Mouse (Mus musculus): ENCODE measurements around the gene Gfod1. TPM values are rescaled to one million over a fixed set of nuclear protein-coding genes. Genes with fewer than 3 reads are reported as not detected.

Gene Gfod1
- polyA plus RNA-seq, 1 experiment from 2014 or later = 0.66 TPM

- Histone ChIP-seq H3K27me3 (ENCODE audit: control insufficient read depth, insufficient read depth, low read length) (no peaks in the 10 kb centered on the region), H3K36me3 (ENCODE audit: control insufficient read depth, insufficient read depth, low read length) (no peaks in the 10 kb centered on the region), H3K4me2 (ENCODE audit: low read depth) (no peak overlapping the region), H3K9ac (ENCODE audit: low read length) (no peak overlapping the region), H3K4me1 (ENCODE audit: control insufficient read depth, insufficient read depth, low read length) (no peaks in the 10 kb centered on the region), H3K9me3 (ENCODE audit: control insufficient read depth, low read length) (no peaks in the 10 kb centered on the region), H3K27ac (ENCODE audit: low read depth, low read length) (no peak overlapping the region), H3K4me3 (ENCODE audit: low read depth, low read length) (no peak overlapping the region)
- 75% methylated on average over 6 of the region's 6 CpGs for WGBS
- ATAC-seq (ENCODE audit: insufficient read depth, low FRiP score, low TSS enrichment) = no peak
- DNase-seq (ENCODE audit: low spot score) = no peak
These were observed 53.3 kb downstream of the Gfod1 start for GRCm38 (mm10) chr13:43250653-43251052.

GRCm38 (mm10) chr13:43250106-43250505, 53.9 kb downstream of the Gfod1 start:
- Histone ChIP-seq H3K4me1 (ENCODE audit: control insufficient read depth, insufficient read depth, low read length) (no peaks in the 10 kb centered on the region), H3K4me3 (ENCODE audit: low read depth, low read length) (no peak overlapping the region), H3K27me3 (ENCODE audit: control insufficient read depth, insufficient read depth, low read length) (no peaks in the 10 kb centered on the region), H3K9me3 (ENCODE audit: control insufficient read depth, low read length) (no peaks in the 10 kb centered on the region), H3K36me3 (ENCODE audit: control insufficient read depth, insufficient read depth, low read length) (no peaks in the 10 kb centered on the region), H3K9ac (ENCODE audit: low read length) (no peak overlapping the region), H3K27ac (ENCODE audit: low read depth, low read length) (no peak overlapping the region), H3K4me2 (ENCODE audit: low read depth) (no peak overlapping the region)
- 85% methylated on average over 9 of the region's 9 CpGs for WGBS
- ATAC-seq (ENCODE audit: insufficient read depth, low FRiP score, low TSS enrichment) = no peak
- DNase-seq (ENCODE audit: low spot score) = no peak

GRCm38 (mm10) chr13:43248381-43248780, 55.6 kb downstream of the Gfod1 start:
- Histone ChIP-seq H3K4me2 (ENCODE audit: low read depth) (no peak overlapping the region), H3K36me3 (ENCODE audit: control insufficient read depth, insufficient read depth, low read length) (no peaks in the 10 kb centered on the region), H3K4me3 (ENCODE audit: low read depth, low read length) (no peak overlapping the region), H3K27ac (ENCODE audit: low read depth, low read length) (no peak overlapping the region), H3K9ac (ENCODE audit: low read length) (no peak overlapping the region), H3K4me1 (ENCODE audit: control insufficient read depth, insufficient read depth, low read length) (no peaks in the 10 kb centered on the region), H3K27me3 (ENCODE audit: control insufficient read depth, insufficient read depth, low read length) (no peaks in the 10 kb centered on the region), H3K9me3 (ENCODE audit: control insufficient read depth, low read length) (no peaks in the 10 kb centered on the region)
- WGBS = 95% methylated on average over 6 of the region's 6 CpGs
- no peak for ATAC-seq (ENCODE audit: insufficient read depth, low FRiP score, low TSS enrichment)
- DNase-seq (ENCODE audit: low spot score) = no peak

GRCm38 (mm10) chr13:43246876-43247275, 57.1 kb downstream of the Gfod1 start:
- Histone ChIP-seq H3K9me3 (ENCODE audit: control insufficient read depth, low read length) (no peaks in the 10 kb centered on the region), H3K9ac (ENCODE audit: low read length) (no peak overlapping the region), H3K4me1 (ENCODE audit: control insufficient read depth, insufficient read depth, low read length) (no peaks in the 10 kb centered on the region), H3K4me3 (ENCODE audit: low read depth, low read length) (no peak overlapping the region), H3K27ac (ENCODE audit: low read depth, low read length) (no peak overlapping the region), H3K4me2 (ENCODE audit: low read depth) (no peak overlapping the region), H3K27me3 (ENCODE audit: control insufficient read depth, insufficient read depth, low read length) (no peaks in the 10 kb centered on the region), H3K36me3 (ENCODE audit: control insufficient read depth, insufficient read depth, low read length) (no peaks in the 10 kb centered on the region)
- WGBS = 92% methylated on average over 4 of the region's 4 CpGs
- DNase-seq (ENCODE audit: low spot score) (no peak), ATAC-seq (ENCODE audit: insufficient read depth, low FRiP score, low TSS enrichment) (no peak)

GRCm38 (mm10) chr13:43243793-43244192, 60.2 kb downstream of the Gfod1 start:
- no peak overlapping the region for H3K9ac ChIP-seq (ENCODE audit: low read length)
- no peak overlapping the region for H3K4me2 ChIP-seq (ENCODE audit: low read depth)
- no peaks in the 10 kb centered on the region for H3K4me1 ChIP-seq (ENCODE audit: control insufficient read depth, insufficient read depth, low read length)
- DNase-seq (ENCODE audit: low spot score) (no peak), ATAC-seq (ENCODE audit: insufficient read depth, low FRiP score, low TSS enrichment) (no peak)
- H3K9me3 ChIP-seq (ENCODE audit: control insufficient read depth, low read length) = no peaks in the 10 kb centered on the region
- H3K27me3 ChIP-seq (ENCODE audit: control insufficient read depth, insufficient read depth, low read length) = no peaks in the 10 kb centered on the region
- WGBS = 52% methylated on average over 7 of the region's 7 CpGs
- no peak overlapping the region for H3K27ac ChIP-seq (ENCODE audit: low read depth, low read length)
- no peak overlapping the region for H3K4me3 ChIP-seq (ENCODE audit: low read depth, low read length)
- H3K36me3 ChIP-seq (ENCODE audit: control insufficient read depth, insufficient read depth, low read length) = no peaks in the 10 kb centered on the region

GRCm38 (mm10) chr13:43243240-43243639, 60.7 kb downstream of the Gfod1 start:
- H3K27me3 ChIP-seq (ENCODE audit: control insufficient read depth, insufficient read depth, low read length) = no peaks in the 10 kb centered on the region
- ATAC-seq (ENCODE audit: insufficient read depth, low FRiP score, low TSS enrichment) (no peak), DNase-seq (ENCODE audit: low spot score) (no peak)
- no peak overlapping the region for H3K4me2 ChIP-seq (ENCODE audit: low read depth)
- H3K36me3 ChIP-seq (ENCODE audit: control insufficient read depth, insufficient read depth, low read length) = no peaks in the 10 kb centered on the region
- H3K4me1 ChIP-seq (ENCODE audit: control insufficient read depth, insufficient read depth, low read length) = no peaks in the 10 kb centered on the region
- no peaks in the 10 kb centered on the region for H3K9me3 ChIP-seq (ENCODE audit: control insufficient read depth, low read length)
- no peak overlapping the region for H3K4me3 ChIP-seq (ENCODE audit: low read depth, low read length)
- WGBS = 87% methylated on average over 3 of the region's 3 CpGs
- H3K27ac ChIP-seq (ENCODE audit: low read depth, low read length) = no peak overlapping the region
- H3K9ac ChIP-seq (ENCODE audit: low read length) = no peak overlapping the region

- H3K4me1 ChIP-seq (ENCODE audit: control insufficient read depth, insufficient read depth, low read length) = no peaks in the 10 kb centered on the region
- WGBS = 88% methylated on average over 2 of the region's 2 CpGs
- no peak overlapping the region for H3K4me3 ChIP-seq (ENCODE audit: low read depth, low read length)
- no peaks in the 10 kb centered on the region for H3K27me3 ChIP-seq (ENCODE audit: control insufficient read depth, insufficient read depth, low read length)
- ATAC-seq (ENCODE audit: insufficient read depth, low FRiP score, low TSS enrichment) (no peak), DNase-seq (ENCODE audit: low spot score) (no peak)
- H3K27ac ChIP-seq (ENCODE audit: low read depth, low read length) = no peak overlapping the region
- no peak overlapping the region for H3K9ac ChIP-seq (ENCODE audit: low read length)
- H3K4me2 ChIP-seq (ENCODE audit: low read depth) = no peak overlapping the region
- no peaks in the 10 kb centered on the region for H3K9me3 ChIP-seq (ENCODE audit: control insufficient read depth, low read length)
- H3K36me3 ChIP-seq (ENCODE audit: control insufficient read depth, insufficient read depth, low read length) = no peaks in the 10 kb centered on the region
These were observed 62.2 kb downstream of the Gfod1 start for GRCm38 (mm10) chr13:43241750-43242149.

- ATAC-seq (ENCODE audit: insufficient read depth, low FRiP score, low TSS enrichment) (no peak), DNase-seq (ENCODE audit: low spot score) (no peak)
- WGBS = 54% methylated on average over 1 of the region's 1 CpGs
These were observed 62.9 kb downstream of the Gfod1 start for GRCm38 (mm10) chr13:43241069-43241468.

GRCm38 (mm10) chr13:43239790-43240216, 64.2 kb downstream of the Gfod1 start:
- WGBS = 91% methylated on average over 11 of the region's 11 CpGs

More at GRCm38 (mm10) chr13:43241069-43241468, 62.9 kb downstream of the Gfod1 start:
- Histone ChIP-seq H3K4me2 (ENCODE audit: low read depth) (no peak overlapping the region), H3K9me3 (ENCODE audit: control insufficient read depth, low read length) (no peaks in the 10 kb centered on the region), H3K4me3 (ENCODE audit: low read depth, low read length) (no peak overlapping the region), H3K4me1 (ENCODE audit: control insufficient read depth, insufficient read depth, low read length) (no peaks in the 10 kb centered on the region), H3K27ac (ENCODE audit: low read depth, low read length) (no peak overlapping the region), H3K27me3 (ENCODE audit: control insufficient read depth, insufficient read depth, low read length) (no peaks in the 10 kb centered on the region), H3K9ac (ENCODE audit: low read length) (no peak overlapping the region), H3K36me3 (ENCODE audit: control insufficient read depth, insufficient read depth, low read length) (no peaks in the 10 kb centered on the region)

More at GRCm38 (mm10) chr13:43239790-43240216, 64.2 kb downstream of the Gfod1 start:
- Histone ChIP-seq H3K9me3 (ENCODE audit: control insufficient read depth, low read length) (no peaks in the 10 kb centered on the region), H3K4me1 (ENCODE audit: control insufficient read depth, insufficient read depth, low read length) (no peaks in the 10 kb centered on the region), H3K27ac (ENCODE audit: low read depth, low read length) (no peak overlapping the region), H3K36me3 (ENCODE audit: control insufficient read depth, insufficient read depth, low read length) (no peaks in the 10 kb centered on the region), H3K4me2 (ENCODE audit: low read depth) (no peak overlapping the region), H3K4me3 (ENCODE audit: low read depth, low read length) (no peak overlapping the region), H3K27me3 (ENCODE audit: control insufficient read depth, insufficient read depth, low read length) (no peaks in the 10 kb centered on the region), H3K9ac (ENCODE audit: low read length) (no peak overlapping the region)
- ATAC-seq (ENCODE audit: insufficient read depth, low FRiP score, low TSS enrichment) (no peak), DNase-seq (ENCODE audit: low spot score) (no peak)

All from neural tube, embryonic 11.5 days (tissue).